Mouse (Mus musculus) forebrain, embryonic 11.5 days (tissue): Measurements from ENCODE around the gene Cmtm3. TPM values are rescaled to one million over a fixed set of nuclear protein-coding genes. Genes with fewer than 3 reads are reported as not detected.
"Not testable (repeated sequence)": the region's sequence is repeated elsewhere in the genome, so short reads cannot be mapped to it uniquely, and the experiment has no call there.

Source experiments
- ATAC-seq: fragments of 200-750 bp; cut with Nextera tagmentation; replicated peaks from 2 replicates; pipeline ENCODE4 v1.8.0; 2017; ENCODE audit warnings: moderate TSS enrichment; ENCODE audit not compliant: low FRiP score
- DNase-seq: peaks from one replicate; pipeline ENCODE4 v3.0.0-alpha.2; 2017; ENCODE audit warnings: low spot score
- H3K27ac ChIP-seq: fragments of 300-500 bp; sonication (generic); 2 replicates; pipeline ENCODE4 v1.5.1; 2014; ENCODE audit warnings: low read depth, low read length
- H3K27me3 ChIP-seq: fragments of 300-500 bp; sonication (generic); 2 replicates; pipeline ENCODE4 v1.6.1; 2014; ENCODE audit warnings: mild to moderate bottlenecking, low read length, mixed read lengths; ENCODE audit not compliant: control insufficient read depth, insufficient read depth
- H3K36me3 ChIP-seq: fragments of 300-500 bp; sonication (generic); 2 replicates; pipeline ENCODE4 v1.6.1; 2014; ENCODE audit warnings: mild to moderate bottlenecking, low read length, moderate library complexity, mixed read lengths; ENCODE audit not compliant: control insufficient read depth, insufficient read depth
- H3K4me1 ChIP-seq: fragments of 300-500 bp; sonication (generic); replicated peaks from 2 replicates; pipeline ENCODE4 v1.6.1; 2014; ENCODE audit warnings: low read length, mixed read lengths; ENCODE audit not compliant: control insufficient read depth, insufficient read depth
- H3K4me2 ChIP-seq: fragments of 300-500 bp; sonication (generic); 2 replicates; pipeline ENCODE4 v1.6.1; 2014; ENCODE audit warnings: low read depth, mild to moderate bottlenecking, low read length, moderate library complexity, mixed read lengths; ENCODE audit not compliant: severe bottlenecking
- H3K4me3 ChIP-seq: fragments of 300-500 bp; sonication (generic); 2 replicates; pipeline ENCODE4 v1.5.1; 2014; ENCODE audit warnings: low read depth, low read length
- H3K9ac ChIP-seq: fragments of 300-500 bp; sonication (generic); 2 replicates; pipeline ENCODE4 v1.6.1; 2014; ENCODE audit warnings: low read length
- H3K9me3 ChIP-seq: fragments of 300-500 bp; sonication (generic); 2 replicates; pipeline ENCODE4 v1.6.1; 2016; ENCODE audit warnings: low read length, mixed read lengths; ENCODE audit not compliant: control insufficient read depth
- WGBS: fragments of 180-500 bp; shearing (Covaris S2); extraction: QIAGEN DNeasy Blood & Tissue Kit; methylation state at CpG from one replicate; pipeline ENCODE4 v1.1.7; 2014; 5-methylcytosine and 5-hydroxymethylcytosine counted together
- polyA plus RNA-seq: library from polyadenylated mRNA; unstranded; fragments of >200 nt; fragmentation: Nextera tagmentation; extraction: Ambion mirVana; gene quantifications from 2 replicates; pipeline ENCODE4 v1.2.1, GENCODE M21; 2014

Gene Cmtm3
- polyA plus RNA-seq, result 66.8 and 70.9 TPM in 2 replicates

GRCm38 (mm10) chr8:104339229-104339982 is at the start of gene Cmtm3:
Gene Cmtm3, plus strand, starts transcription at chr8:104339410.
- Histone ChIP-seq H3K4me1 (no peaks in the 10 kb centered on the region; the same call in 1 of the 2 replicates), H3K27ac (no peak within 1 kb of the TSS), H3K27me3 (no peaks in the 10 kb centered on the region), H3K9ac (peak within 1 kb of the TSS; percentile 74), H3K4me2 (peak within 1 kb of the TSS; percentile 85), H3K9me3 (no peaks in the 10 kb centered on the region), H3K4me3 (peak within 1 kb of the TSS; percentile 55), H3K36me3 (no peaks in the 10 kb centered on the region)
- no peak for ATAC-seq
- WGBS, result 12% methylated on average over 17 of the region's 18 CpGs
- DNase-seq, result no peak

- H3K4me1 ChIP-seq, H3K9ac ChIP-seq, H3K9me3 ChIP-seq, H3K4me2 ChIP-seq, H3K27ac ChIP-seq, H3K4me3 ChIP-seq, ATAC-seq, DNase-seq, H3K36me3 ChIP-seq, H3K27me3 ChIP-seq: not testable (repeated sequence)
- 95% methylated on average over 12 of the region's 12 CpGs for WGBS
Measured at GRCm38 (mm10) chr8:104293081-104293480, 46.1 kb upstream of the Cmtm3 start, which contains the start of gene Cmtm2a. Gene Cmtm2a, minus strand, starts transcription at chr8:104293181.

GRCm38 (mm10) chr8:104294396-104294795 is 44.8 kb upstream of the Cmtm3 start:
- ATAC-seq, result no peak
- no peak overlapping the region for H3K4me2 ChIP-seq
- H3K27ac ChIP-seq, result no peak overlapping the region
- DNase-seq, result no peak
- no peak overlapping the region for H3K9ac ChIP-seq
- no peaks in the 10 kb centered on the region for H3K27me3 ChIP-seq
- no peak overlapping the region for H3K4me3 ChIP-seq
- H3K4me1 ChIP-seq, result no peaks in the 10 kb centered on the region
- WGBS, result 79% methylated on average over 1 of the region's 1 CpGs
- H3K36me3 ChIP-seq, result no peaks in the 10 kb centered on the region
- H3K9me3 ChIP-seq, result no peaks in the 10 kb centered on the region

GRCm38 (mm10) chr8:104301577-104301976 is 37.6 kb upstream of the Cmtm3 start:
- H3K4me3 ChIP-seq, H3K9ac ChIP-seq, H3K4me1 ChIP-seq, H3K27ac ChIP-seq, H3K9me3 ChIP-seq, H3K36me3 ChIP-seq, H3K4me2 ChIP-seq, H3K27me3 ChIP-seq: not testable (repeated sequence)
- DNase-seq (peak; percentile 60), ATAC-seq (peak; percentile 82)
- WGBS, result 11% methylated on average over 3 of the region's 3 CpGs

- H3K9ac ChIP-seq, H3K9me3 ChIP-seq, H3K4me1 ChIP-seq, DNase-seq, H3K4me2 ChIP-seq, ATAC-seq, H3K27ac ChIP-seq, H3K27me3 ChIP-seq, H3K36me3 ChIP-seq, H3K4me3 ChIP-seq: not testable (repeated sequence)
- 97% methylated on average over 4 of the region's 4 CpGs for WGBS
Measured at GRCm38 (mm10) chr8:104302536-104302935, 36.7 kb upstream of the Cmtm3 start.

- Histone ChIP-seq H3K4me2 (no peak overlapping the region), H3K9me3 (no peaks in the 10 kb centered on the region), H3K4me3 (no peak overlapping the region), H3K9ac (no peak overlapping the region), H3K27me3 (no peaks in the 10 kb centered on the region), H3K4me1 (no peaks in the 10 kb centered on the region), H3K27ac (no peak overlapping the region), H3K36me3 (no peaks in the 10 kb centered on the region)
- 86% methylated on average over 11 of the region's 11 CpGs for WGBS
- ATAC-seq (no peak), DNase-seq (no peak)
Measured at GRCm38 (mm10) chr8:104304962-104305361, 34.2 kb upstream of the Cmtm3 start.

GRCm38 (mm10) chr8:104308341-104308740 is 30.9 kb upstream of the Cmtm3 start:
- H3K4me3 ChIP-seq, ATAC-seq, H3K9me3 ChIP-seq, H3K4me1 ChIP-seq, H3K36me3 ChIP-seq, H3K4me2 ChIP-seq, H3K9ac ChIP-seq, H3K27ac ChIP-seq, DNase-seq, H3K27me3 ChIP-seq: not testable (repeated sequence)
- whole genome bisulfite sequencing, result 76% methylated on average over 6 of the region's 6 CpGs

- not testable (repeated sequence) for H3K4me1 ChIP-seq, H3K36me3 ChIP-seq, H3K27ac ChIP-seq, ATAC-seq, H3K9ac ChIP-seq, H3K9me3 ChIP-seq, H3K4me2 ChIP-seq, H3K27me3 ChIP-seq, H3K4me3 ChIP-seq, DNase-seq
- 88% methylated on average over 34 of the region's 36 CpGs for WGBS
Measured at GRCm38 (mm10) chr8:104309441-104310155, 29.6 kb upstream of the Cmtm3 start, which contains the start of the genes Gm45711 and Cmtm1. Gene Gm45711, minus strand, starts transcription at chr8:104310081. Gene Cmtm1, minus strand, starts transcription at chr8:104310145.
